Comparison of ENCODE assay signal across 32 mouse cellular contexts in genomic region chr2:7722283-7722935, GRCm38 (mm10).
DNase-seq lines count a peak whose midpoint lies in the region; ATAC-seq lines count a peak whose summit lies in the region.
"Had no signal": no experiment of that assay in that cellular context is flagged by ENCODE, and none has a peak within 500 bp of the region (broad histone marks: within the 10 kb centered on the region; RNA-seq: fewer than 3 reads in every experiment).

No protein-coding gene starts in this region.

- no peak overlapping the region for H3K9ac ChIP-seq in kidney, embryonic 15.5 days
- no peak overlapping the region for H3K9ac ChIP-seq in intestine, embryonic 16.5 days (ENCODE audit: low read depth, low read length)
- H3K9ac ChIP-seq in stomach, embryonic 15.5 days = no peak overlapping the region
- no peak overlapping the region for H3K9ac ChIP-seq in forebrain, embryonic 16.5 days (replicated peaks; ENCODE audit: low read depth, low read length)
- H3K9ac ChIP-seq: forebrain, embryonic 12.5 days; hindbrain, embryonic 12.5 days; limb, embryonic 15.5 days; liver, embryonic 13.5 days; neural tube, embryonic 15.5 days had no signal

- 77% methylated on average over 10 of the region's 10 CpGs for WGBS in kidney, embryonic 15.5 days
- 65% methylated on average over 10 of the region's 10 CpGs for WGBS in intestine, embryonic 16.5 days
- 69% methylated on average over 10 of the region's 10 CpGs for WGBS in stomach, embryonic 15.5 days
- WGBS in forebrain, embryonic 16.5 days = 90% methylated on average over 10 of the region's 10 CpGs

- no peaks in the 10 kb centered on the region for H3K4me1 ChIP-seq in kidney, embryonic 15.5 days
- no peaks in the 10 kb centered on the region; the same call in 1 of the 2 replicates for H3K4me1 ChIP-seq in intestine, embryonic 16.5 days (ENCODE audit: control insufficient read depth, insufficient read depth, low read length)
- no peaks in the 10 kb centered on the region for H3K4me1 ChIP-seq in stomach, embryonic 15.5 days
- no peaks in the 10 kb centered on the region for H3K4me1 ChIP-seq in forebrain, embryonic 16.5 days (replicated peaks; ENCODE audit: control insufficient read depth, insufficient read depth, low read length)
- H3K4me1 ChIP-seq: forebrain, embryonic 12.5 days; hindbrain, embryonic 12.5 days; limb, embryonic 15.5 days; liver, embryonic 13.5 days; neural tube, embryonic 15.5 days had no signal

- H3K9me3 ChIP-seq in kidney, embryonic 15.5 days (replicated peaks) = no peaks in the 10 kb centered on the region
- no peaks in the 10 kb centered on the region for H3K9me3 ChIP-seq in intestine, embryonic 16.5 days (ENCODE audit: control insufficient read depth, low read length)
- H3K9me3 ChIP-seq in stomach, embryonic 15.5 days = no peaks in the 10 kb centered on the region
- H3K9me3 ChIP-seq in forebrain, embryonic 16.5 days (ENCODE audit: control insufficient read depth, low read length) = no peaks in the 10 kb centered on the region
- H3K9me3 ChIP-seq: forebrain, embryonic 12.5 days; hindbrain, embryonic 12.5 days; limb, embryonic 15.5 days; liver, embryonic 13.5 days; neural tube, embryonic 15.5 days had no signal

- no peak for DNase-seq in kidney, adult 18-20 months
- DNase-seq in NIH3T3 (ENCODE audit: low read depth) = peak; percentile 1
- no peak for DNase-seq in lung, postnatal 10 days
- DNase-seq: adrenal gland, adult 8-10 months; B cell, adult 2 months; cerebellum, adult 2 months; cerebellum, postnatal 14 days; gastrocnemius, postnatal 14 days; heart, adult 11 months; heart, postnatal 36 days; layer of hippocampus, postnatal 36 days; left cerebral cortex, postnatal 4 days; liver, embryonic 13.5 days; lung, adult 18-20 months; midbrain, embryonic 14.5 days; retina, postnatal 1 day; right cerebral cortex, postnatal 14 days; thymus, adult 2 months; thymus, postnatal 36 days had no signal

- no peaks in the 10 kb centered on the region for H3K27me3 ChIP-seq in kidney, embryonic 15.5 days
- H3K27me3 ChIP-seq in intestine, embryonic 16.5 days (replicated peaks; ENCODE audit: control insufficient read depth, insufficient read depth, low read length) = no peaks in the 10 kb centered on the region
- H3K27me3 ChIP-seq in stomach, embryonic 15.5 days (replicated peaks) = no peaks in the 10 kb centered on the region
- no peaks in the 10 kb centered on the region for H3K27me3 ChIP-seq in forebrain, embryonic 16.5 days (replicated peaks; ENCODE audit: control insufficient read depth, insufficient read depth, low read length)
- H3K27me3 ChIP-seq: forebrain, embryonic 12.5 days; hindbrain, embryonic 12.5 days; limb, embryonic 15.5 days; liver, embryonic 13.5 days; neural tube, embryonic 15.5 days had no signal

- peak; percentile 56; the same call in 1 of the 2 replicates for ATAC-seq in kidney, embryonic 15.5 days (replicated peaks; ENCODE audit: low FRiP score)
- no peak for ATAC-seq in intestine, embryonic 16.5 days
- peak; percentile 50; the same call in 1 of the 2 replicates for ATAC-seq in stomach, embryonic 15.5 days (ENCODE audit: insufficient read depth, low FRiP score, low read depth)
- ATAC-seq in forebrain, embryonic 16.5 days = no peak
- ATAC-seq: hindbrain, postnatal 0 days; lung, postnatal 0 days had no signal

- H3K4me3 ChIP-seq in kidney, embryonic 15.5 days (replicated peaks) = no peak overlapping the region
- H3K4me3 ChIP-seq in intestine, embryonic 16.5 days (ENCODE audit: low read length) = no peak overlapping the region
- no peak overlapping the region for H3K4me3 ChIP-seq in stomach, embryonic 15.5 days (replicated peaks)
- H3K4me3 ChIP-seq in forebrain, embryonic 16.5 days (replicated peaks; ENCODE audit: low read length) = no peak overlapping the region
- H3K4me3 ChIP-seq: erythroblast, embryonic 14.5 days; forebrain, embryonic 12.5 days; hindbrain, embryonic 12.5 days; limb, embryonic 15.5 days; liver, embryonic 13.5 days; neural tube, embryonic 15.5 days had no signal

- H3K27ac ChIP-seq in kidney, embryonic 15.5 days = no peak overlapping the region
- H3K27ac ChIP-seq in intestine, embryonic 16.5 days (ENCODE audit: low read length) = peak overlapping the region; percentile 28; the same call in 1 of the 2 replicates
- no peak overlapping the region; the same call in 1 of the 2 replicates for H3K27ac ChIP-seq in stomach, embryonic 15.5 days
- H3K27ac ChIP-seq in forebrain, embryonic 16.5 days (ENCODE audit: low read length) = no peak overlapping the region
- H3K27ac ChIP-seq: forebrain, embryonic 12.5 days; hindbrain, embryonic 12.5 days; hindbrain, postnatal 0 days; limb, embryonic 15.5 days; liver, embryonic 13.5 days; macrophage; neural tube, embryonic 15.5 days had no signal

- no peak overlapping the region for H3K4me2 ChIP-seq in kidney, embryonic 15.5 days
- no peak overlapping the region for H3K4me2 ChIP-seq in intestine, embryonic 16.5 days (ENCODE audit: low read depth, low read length)
- H3K4me2 ChIP-seq in stomach, embryonic 15.5 days = no peak overlapping the region
- H3K4me2 ChIP-seq in forebrain, embryonic 16.5 days (ENCODE audit: low read length) = no peak overlapping the region
- H3K4me2 ChIP-seq: forebrain, embryonic 12.5 days; heart, embryonic 11.5 days; hindbrain, embryonic 12.5 days; limb, embryonic 15.5 days; liver, embryonic 13.5 days; neural tube, embryonic 15.5 days had no signal

- no peaks in the 10 kb centered on the region for H3K36me3 ChIP-seq in kidney, embryonic 15.5 days
- H3K36me3 ChIP-seq in intestine, embryonic 16.5 days (ENCODE audit: control insufficient read depth, insufficient read depth, low read length) = no peaks in the 10 kb centered on the region
- H3K36me3 ChIP-seq in stomach, embryonic 15.5 days = no peaks in the 10 kb centered on the region
- H3K36me3 ChIP-seq in forebrain, embryonic 16.5 days (ENCODE audit: control insufficient read depth, insufficient read depth) = no peaks in the 10 kb centered on the region
- H3K36me3 ChIP-seq: forebrain, embryonic 12.5 days; hindbrain, embryonic 12.5 days; limb, embryonic 15.5 days; liver, embryonic 13.5 days; neural tube, embryonic 15.5 days had no signal

Comparison
In these comparisons a context has a peak if more than half of its experiments do, and no peak if none do; other contexts are left out.
1. ATAC-seq: peak in kidney, embryonic 15.5 days (single experiment) and stomach, embryonic 15.5 days (single experiment); none in intestine, embryonic 16.5 days (single experiment) and forebrain, embryonic 16.5 days (single experiment).